Mouse (Mus musculus) forebrain, embryonic 10.5 days (tissue): ENCODE results near the gene Fam83e. TPM values are rescaled to one million over a fixed set of nuclear protein-coding genes. Genes with fewer than 3 reads are reported as not detected.
A peak's percentile ranks its signal among the peaks of the same experiment; 100 is the strongest.

Experiments used
- DNase-seq: peaks from one replicate; pipeline ENCODE4 v3.0.0-alpha.2; 2017; ENCODE audit warnings: low spot score; ENCODE audit errors: extremely low spot score
- H3K27ac ChIP-seq: fragments of 300-500 bp; sonication (generic); 2 replicates; pipeline ENCODE4 v1.5.1; 2016; ENCODE audit warnings: mild to moderate bottlenecking
- H3K27me3 ChIP-seq: fragments of 300-500 bp; sonication (generic); 2 replicates; pipeline ENCODE4 v1.6.1; 2016; ENCODE audit warnings: mild to moderate bottlenecking; ENCODE audit not compliant: poor library complexity, severe bottlenecking
- H3K36me3 ChIP-seq: fragments of 300-500 bp; sonication (generic); replicated peaks from 2 replicates; pipeline ENCODE4 v1.6.1; 2016; ENCODE audit warnings: mild to moderate bottlenecking, moderate library complexity
- H3K4me1 ChIP-seq: fragments of 300-500 bp; sonication (generic); 2 replicates; pipeline ENCODE4 v1.6.1; 2016
- H3K4me3 ChIP-seq: fragments of 300-500 bp; sonication (generic); 2 replicates; pipeline ENCODE4 v1.5.1; 2016; ENCODE audit warnings: mild to moderate bottlenecking, moderate library complexity
- H3K9me3 ChIP-seq: fragments of 300-500 bp; sonication (generic); 2 replicates; pipeline ENCODE4 v1.6.1; 2016; ENCODE audit warnings: mild to moderate bottlenecking, moderate library complexity
- WGBS: fragments of 180-500 bp; shearing (Covaris S2); methylation state at CpG from one replicate; pipeline ENCODE4 v1.1.7; 2016; 5-methylcytosine and 5-hydroxymethylcytosine counted together
- polyA plus RNA-seq: library from polyadenylated mRNA; unstranded; fragments of >200 nt; fragmentation: Nextera tagmentation; extraction: Ambion mirVana; gene quantifications from 2 replicates; pipeline ENCODE4 v1.2.1, GENCODE M21; 2016

Fam83e gene
- polyA plus RNA-seq, 1 experiment from 2014 or later = 3.3 TPM

- 95% methylated on average over 16 of the region's 16 CpGs for WGBS
- Histone ChIP-seq H3K27me3 (no peaks in the 10 kb centered on the region), H3K4me3 (peak overlapping the region; percentile 96; the same call in 1 of the 2 replicates), H3K4me1 (peaks cover 62% of the 10 kb centered on the region), H3K9me3 (no peaks in the 10 kb centered on the region), H3K27ac (no peak overlapping the region), H3K36me3 (peaks cover 45% of the 10 kb centered on the region)
- no peak for DNase-seq
Measured at GRCm38 (mm10) chr7:45713396-45713795, 7.6 kb upstream of the Fam83e start.

DNA sequence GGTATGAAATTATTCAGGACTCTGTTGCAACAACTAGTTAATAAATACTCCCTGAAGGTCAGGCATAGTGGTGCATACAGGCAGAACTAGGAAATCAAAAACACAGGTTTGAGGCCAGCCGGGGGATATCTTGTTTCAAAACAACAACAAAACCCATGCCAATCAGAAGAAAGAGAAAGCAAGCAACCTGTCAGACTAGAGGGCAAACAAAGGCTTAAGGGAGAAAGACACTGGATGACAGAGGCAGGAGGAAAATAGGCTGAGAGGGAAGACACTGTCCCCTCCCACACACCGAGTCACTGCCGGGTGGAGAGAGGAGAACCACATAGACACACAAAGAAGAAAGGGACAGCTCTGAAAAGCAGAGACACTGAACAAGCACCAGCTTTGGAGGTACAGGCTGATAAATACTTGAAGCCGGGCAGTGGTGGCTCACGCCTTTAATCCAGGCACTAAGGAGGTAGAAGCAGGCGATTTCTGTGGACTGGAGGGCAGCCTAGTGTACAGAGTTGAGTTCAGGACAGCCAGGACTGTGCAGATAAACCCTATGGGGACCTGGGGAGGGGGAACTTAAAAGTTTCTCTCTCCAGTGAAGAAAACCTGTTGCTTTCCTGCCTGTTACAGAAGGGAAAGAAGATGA lies 7.0 kb upstream of the Fam83e start:
- Histone ChIP-seq H3K27me3 (no peaks in the 10 kb centered on the region), H3K4me1 (peaks cover 60% of the 10 kb centered on the region), H3K9me3 (no peaks in the 10 kb centered on the region), H3K4me3 (peak overlapping the region; percentile 96), H3K27ac (peak overlapping the region; percentile 90), H3K36me3 (peaks cover 49% of the 10 kb centered on the region)
- DNase-seq = no peak
- 89% methylated on average over 6 of the region's 6 CpGs for WGBS

DNA sequence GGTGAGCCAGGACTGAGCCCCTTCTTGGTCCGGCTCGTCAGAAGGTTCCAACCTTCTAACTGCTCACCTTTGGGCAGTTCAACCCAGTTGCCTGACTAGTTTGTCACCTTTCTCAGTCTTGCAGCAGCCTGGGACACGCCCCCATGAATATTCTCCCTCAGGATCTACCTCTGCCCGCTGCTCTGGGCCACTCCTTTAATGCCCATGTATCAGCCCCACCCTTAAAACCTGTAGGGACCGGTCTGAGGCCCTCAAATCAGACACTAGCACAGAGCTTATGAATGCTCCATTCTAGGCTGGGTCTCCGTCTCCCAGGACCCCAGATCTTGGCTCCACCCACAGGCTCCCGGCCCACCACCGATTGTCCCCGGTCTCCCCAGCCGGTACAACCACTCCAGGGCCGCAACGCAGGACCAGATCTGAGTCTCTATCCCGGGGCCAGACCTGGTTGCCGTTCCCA lies 6.4 kb upstream of the Fam83e start:
- peaks cover 60% of the 10 kb centered on the region for H3K4me1 ChIP-seq
- H3K27ac ChIP-seq = peak overlapping the region; percentile 90
- H3K9me3 ChIP-seq = no peaks in the 10 kb centered on the region
- 12% methylated on average over 14 of the region's 14 CpGs for WGBS
- H3K36me3 ChIP-seq = peaks cover 52% of the 10 kb centered on the region
- DNase-seq = no peak
- H3K27me3 ChIP-seq = no peaks in the 10 kb centered on the region
- peak overlapping the region; percentile 96 for H3K4me3 ChIP-seq

GRCm38 (mm10) chr7:45715090-45715708 lies 5.8 kb upstream of the Fam83e start, which contains the start of gene Rpl18:
Gene Rpl18, plus strand, starts transcription at chr7:45715457.
- Histone ChIP-seq H3K27me3 (no peaks in the 10 kb centered on the region), H3K36me3 (peaks cover 52% of the 10 kb centered on the region), H3K4me1 (peaks cover 61% of the 10 kb centered on the region), H3K4me3 (peak within 1 kb of the TSS; percentile 96), H3K27ac (peak within 1 kb of the TSS; percentile 90), H3K9me3 (no peaks in the 10 kb centered on the region)
- 7% methylated on average over 34 of the region's 34 CpGs for WGBS
- peak; percentile 95 for DNase-seq

GRCm38 (mm10) chr7:45715741-45716459 lies 5.1 kb upstream of the Fam83e start:
- H3K9me3 ChIP-seq = no peaks in the 10 kb centered on the region
- H3K27ac ChIP-seq = peak overlapping the region; percentile 90
- DNase-seq = no peak
- peak overlapping the region; percentile 96 for H3K4me3 ChIP-seq
- no peaks in the 10 kb centered on the region for H3K27me3 ChIP-seq
- 85% methylated on average over 19 of the region's 19 CpGs for WGBS
- peaks cover 68% of the 10 kb centered on the region for H3K4me1 ChIP-seq
- H3K36me3 ChIP-seq = peaks cover 52% of the 10 kb centered on the region

- Histone ChIP-seq H3K27ac (no peak overlapping the region), H3K4me3 (peak overlapping the region; percentile 96), H3K9me3 (no peaks in the 10 kb centered on the region), H3K27me3 (no peaks in the 10 kb centered on the region), H3K36me3 (peaks cover 52% of the 10 kb centered on the region), H3K4me1 (peaks cover 70% of the 10 kb centered on the region)
- DNase-seq = no peak
- 86% methylated on average over 3 of the region's 3 CpGs for WGBS
Measured at GRCm38 (mm10) chr7:45716460-45716857, 4.6 kb upstream of the Fam83e start.

DNA sequence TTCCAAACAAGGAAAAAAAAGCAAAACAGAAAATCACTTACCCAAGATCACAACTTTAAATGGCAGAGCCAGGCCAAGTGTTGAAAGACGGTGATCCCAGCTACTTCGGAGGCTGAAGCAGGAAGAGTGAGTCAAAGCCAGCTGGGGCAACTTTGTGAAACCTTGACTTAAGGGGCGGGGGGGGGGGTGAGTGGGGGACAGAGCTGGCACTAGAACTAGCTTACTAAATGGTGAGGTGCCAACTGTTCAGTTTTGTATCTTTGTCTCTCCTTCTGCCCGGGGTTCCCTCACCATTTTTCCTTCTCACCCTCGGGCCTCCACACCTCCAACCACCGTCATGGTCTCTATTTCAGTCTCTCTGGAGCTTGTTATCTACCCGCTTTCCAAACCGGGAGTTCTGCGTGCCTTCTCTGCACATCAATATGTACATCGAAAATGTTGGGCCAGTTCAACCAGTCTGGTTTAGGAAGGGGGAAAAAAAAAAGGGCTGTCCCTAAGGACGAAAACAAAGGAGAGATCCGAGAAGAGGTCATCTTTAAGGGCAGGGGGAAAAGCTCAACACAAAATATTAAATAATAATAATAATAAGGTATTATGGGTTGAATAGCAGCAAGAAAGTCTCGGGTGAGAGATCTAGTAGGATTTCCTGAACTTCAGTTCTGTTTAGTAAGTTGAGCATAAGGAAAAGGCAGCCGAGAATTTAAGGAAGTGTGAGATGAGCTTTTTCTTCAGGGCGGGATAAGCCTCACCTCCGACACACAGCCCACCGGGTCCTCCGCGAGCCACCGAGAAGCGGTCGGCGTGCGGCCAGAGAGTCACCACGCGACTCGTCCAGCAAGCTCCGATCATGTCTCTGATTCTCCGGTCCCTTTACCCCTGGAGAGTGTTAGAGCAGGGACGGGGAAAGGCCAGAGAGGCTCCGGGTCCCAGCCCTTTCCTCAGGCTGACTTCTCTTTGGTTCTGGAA lies 3.8 kb upstream of the Fam83e start:
- Histone ChIP-seq H3K36me3 (peaks cover 52% of the 10 kb centered on the region), H3K4me1 (peaks cover 69% of the 10 kb centered on the region)
- DNase-seq = no peak

DNA sequence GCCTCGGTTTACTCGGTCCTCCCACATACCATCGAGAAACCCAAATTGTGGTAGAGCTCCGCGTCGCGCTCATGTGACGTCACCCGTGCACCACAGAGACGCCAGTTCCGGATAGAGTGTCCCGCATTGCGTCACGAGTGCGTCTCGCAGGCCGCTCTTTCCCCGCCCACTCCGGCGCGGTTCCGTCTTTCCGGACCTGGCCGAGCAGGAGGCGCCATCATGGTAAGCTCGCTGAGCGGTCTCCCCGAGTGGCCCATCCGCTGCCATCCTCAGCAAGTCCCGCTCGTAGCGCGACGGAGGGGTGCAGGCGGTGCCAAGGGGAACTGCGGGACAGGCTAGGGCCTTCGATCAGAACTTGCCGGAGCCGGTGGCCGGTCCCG lies 3.1 kb upstream of the Fam83e start, which contains the start of gene Sphk2:
Gene Sphk2 (minus strand): TSS at position 85 of the 380 bp plus-strand sequence.
- H3K4me3 ChIP-seq = peak within 1 kb of the TSS; percentile 96
- WGBS = under 1% methylated on average over 41 of the region's 41 CpGs
- peaks cover 64% of the 10 kb centered on the region for H3K4me1 ChIP-seq
- peaks cover 52% of the 10 kb centered on the region for H3K36me3 ChIP-seq
- H3K27me3 ChIP-seq = no peaks in the 10 kb centered on the region
- peak within 1 kb of the TSS; percentile 98 for H3K27ac ChIP-seq
- no peaks in the 10 kb centered on the region for H3K9me3 ChIP-seq
- peak; percentile 98 for DNase-seq

More for the DNA sequence above, 3.8 kb upstream of the Fam83e start:
- Histone ChIP-seq H3K27me3 (no peaks in the 10 kb centered on the region), H3K9me3 (no peaks in the 10 kb centered on the region), H3K27ac (peak overlapping the region; percentile 98), H3K4me3 (peak overlapping the region; percentile 96)
- WGBS = 12% methylated on average over 31 of the region's 31 CpGs

GRCm38 (mm10) chr7:45718331-45718730 lies 2.7 kb upstream of the Fam83e start:
- no peak for DNase-seq
- under 1% methylated on average over 20 of the region's 20 CpGs for WGBS
- H3K4me3 ChIP-seq = peak overlapping the region; percentile 96
- H3K4me1 ChIP-seq = peaks cover 63% of the 10 kb centered on the region
- H3K27ac ChIP-seq = peak overlapping the region; percentile 98
- H3K27me3 ChIP-seq = no peaks in the 10 kb centered on the region
- H3K9me3 ChIP-seq = no peaks in the 10 kb centered on the region
- H3K36me3 ChIP-seq = peaks cover 52% of the 10 kb centered on the region

DNA sequence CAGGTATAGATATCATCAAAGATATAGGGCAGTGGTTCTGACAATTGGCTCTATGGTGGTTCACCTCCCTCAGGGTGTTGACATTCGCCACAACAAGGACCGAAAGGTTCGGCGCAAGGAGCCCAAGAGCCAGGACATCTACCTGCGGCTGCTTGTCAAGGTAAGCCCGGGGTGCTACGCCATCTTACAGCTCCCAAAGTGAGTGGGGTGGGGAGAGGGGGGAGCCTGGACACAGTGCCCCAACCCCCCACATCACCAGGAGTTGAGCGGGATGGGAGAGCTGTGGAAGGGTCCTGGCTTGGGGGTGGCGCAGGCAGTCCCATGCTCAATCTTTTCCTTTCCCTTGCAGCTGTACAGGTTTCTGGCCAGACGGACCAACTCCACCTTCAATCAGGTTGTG lies 1.8 kb upstream of the Fam83e start:
- DNase-seq = no peak
- peaks cover 56% of the 10 kb centered on the region for H3K36me3 ChIP-seq
- peak overlapping the region; percentile 96 for H3K4me3 ChIP-seq
- 87% methylated on average over 10 of the region's 10 CpGs for WGBS
- H3K27ac ChIP-seq = peak overlapping the region; percentile 98
- no peaks in the 10 kb centered on the region for H3K27me3 ChIP-seq
- no peaks in the 10 kb centered on the region for H3K9me3 ChIP-seq
- peaks cover 56% of the 10 kb centered on the region for H3K4me1 ChIP-seq

GRCm38 (mm10) chr7:45719738-45720412 lies 1.1 kb upstream of the Fam83e start:
- no peaks in the 10 kb centered on the region for H3K9me3 ChIP-seq
- 94% methylated on average over 16 of the region's 16 CpGs for WGBS
- DNase-seq = no peak
- H3K4me1 ChIP-seq = peaks cover 49% of the 10 kb centered on the region
- H3K4me3 ChIP-seq = peak overlapping the region; percentile 96
- 0 out of 2 replicates have a peak overlapping the region, but pooled peaks have one; percentile 98 for H3K27ac ChIP-seq
- peaks cover 63% of the 10 kb centered on the region for H3K36me3 ChIP-seq
- no peaks in the 10 kb centered on the region for H3K27me3 ChIP-seq
